Mouse (Mus musculus) kidney, postnatal 25 days (tissue): ENCODE data around the gene Timm10b.

Experiments used
- DNase-seq, 2 experiments: peaks; one replicate each; pipeline ENCODE4 v3.0.0; 2021; ENCODE audit warnings: mixed read lengths in 2 of 2

Gene Timm10b

GRCm38 (mm10) chr7:105641936-105642335 lies 2.1 kb downstream of the Timm10b start:
- DNase-seq, result no peak

GRCm38 (mm10) chr7:105650639-105651435 lies 11.0 kb downstream of the Timm10b start, which contains the start of gene Dnhd1:
TSS of gene Dnhd1 (plus strand) at chr7:105650827.
- DNase-seq, result peak; percentile 87 to 93

- DNase-seq, result no peak
These were observed 45.8 kb downstream of the Timm10b start for GRCm38 (mm10) chr7:105685541-105686197.

- DNase-seq, result no peak
These were observed 51.0 kb downstream of the Timm10b start for GRCm38 (mm10) chr7:105690875-105691274.
